Mouse (Mus musculus) embryonic stem cell, embryonic (primary cell): ENCODE results near the gene Dhodh.

Experiments used
- CTCF ChIA-PET, 4 experiments: fragments of 300-600 bp in 2 of 4; fragments of 350-600 bp in 2 of 4; sonication (Branson Sonifier 250); formaldehyde crosslinking; loops; one replicate each; lab custom pipeline; 2022; ENCODE audit warnings: inconsistent platforms in 2 of 4; lab: Charles Lee
- POLR2A ChIA-PET, 4 experiments: fragments of 300-600 bp in 2 of 4; fragments of 350-600 bp in 2 of 4; sonication (Branson Sonifier 250); formaldehyde crosslinking; loops; one replicate each; lab custom pipeline; 2022; ENCODE audit warnings: antibody characterized with exemption in 4 of 4, inconsistent platforms in 1 of 4; lab: Charles Lee

Gene Dhodh

DNA sequence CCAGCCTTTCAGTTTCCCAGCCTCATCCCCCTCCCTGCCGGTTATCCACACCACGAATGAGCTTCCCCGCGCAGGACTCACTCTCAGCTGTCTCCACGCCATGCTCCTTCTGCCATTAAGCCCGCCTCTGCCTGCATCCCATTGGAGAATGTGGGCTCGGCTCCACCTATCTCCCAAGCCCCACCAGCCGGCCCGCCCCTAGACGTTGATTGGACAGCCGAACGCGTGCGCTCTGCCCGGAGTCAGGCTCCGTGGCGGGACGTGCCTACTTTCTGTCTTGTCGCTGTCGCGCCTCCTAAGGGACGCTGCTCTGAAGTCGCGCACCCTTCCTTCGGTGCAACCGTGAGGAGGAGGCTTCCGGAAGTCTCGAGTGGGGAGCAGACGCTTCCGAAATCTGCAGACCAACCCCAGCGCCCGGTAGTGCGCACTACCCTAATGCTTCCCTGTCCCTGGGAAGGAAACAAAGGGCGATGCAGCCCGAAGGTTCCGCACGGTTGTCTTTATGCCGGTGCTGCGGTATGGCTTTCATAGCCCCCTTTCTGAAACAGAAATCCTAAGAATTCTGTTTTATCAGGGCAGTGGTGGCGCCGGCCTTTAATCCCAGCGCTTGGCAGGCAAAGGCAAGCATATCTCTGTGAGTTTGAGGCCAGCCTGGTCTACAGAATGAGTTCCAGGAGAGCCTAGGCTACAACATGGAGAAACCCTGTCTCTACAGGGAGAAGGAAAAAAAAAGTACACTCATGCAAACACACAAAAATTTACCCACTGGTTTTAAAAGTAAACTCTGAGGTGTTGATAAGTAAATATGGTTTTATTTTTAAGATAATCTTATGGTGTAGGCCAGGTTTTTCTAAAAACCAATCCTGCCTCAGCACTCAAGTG lies at the start of gene Dhodh:
TSS of gene Dhodh (minus strand) at position 403 of the 882 bp plus-strand sequence.
- ChIA-PET POLR2A (interaction anchor here (0.5 to 2.7 kb wide), 51 partner anchors 8 to 709 kb away, joined by 3 to 19 read pairs (median 4); partner anchors contain the start of genes Ap1g1 (in 3 of the 4), Zfp821 (in 2 of the 4) and Ist1 (in 1 of the 4)), CTCF (interaction anchor here in 3 of 4 experiments (0.6 to 1.8 kb wide), 7 partner anchors 12 to 1442 kb away, joined by 3 to 10 read pairs (median 4); no protein-coding TSS in a partner anchor)

DNA sequence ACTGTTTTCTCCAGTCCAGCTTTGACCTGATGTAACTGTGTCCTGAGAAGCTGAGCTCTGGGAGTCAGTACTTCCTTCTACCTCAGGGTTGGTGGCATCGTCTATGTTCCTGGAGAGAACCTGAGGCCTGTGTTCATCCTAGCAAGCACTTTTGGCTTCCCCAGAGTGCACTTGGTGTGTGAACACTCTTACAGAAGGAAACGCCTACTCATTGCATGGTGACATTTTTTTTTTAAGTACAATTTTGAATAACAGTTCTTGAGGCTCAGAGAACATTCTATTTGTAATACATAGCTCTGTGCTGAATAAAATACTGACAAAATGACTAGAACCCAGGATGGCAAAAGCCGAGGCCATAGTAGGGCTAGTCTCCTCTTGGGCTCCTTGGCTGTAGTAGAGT lies 48.4 kb upstream of the Dhodh start:
- POLR2A ChIA-PET, result interaction anchor here in 1 of 4 experiments (0.6 kb wide), 1 partner anchor 122 kb away, joined by 3 read pairs; no protein-coding TSS in a partner anchor
- CTCF ChIA-PET, result interaction anchor here in 1 of 4 experiments (0.5 kb wide), 1 partner anchor 307 kb away, joined by 4 read pairs; no protein-coding TSS in a partner anchor

GRCm38 (mm10) chr8:109650801-109651200 lies 42.3 kb upstream of the Dhodh start:
- CTCF ChIA-PET, result no interaction called here
- POLR2A ChIA-PET, result interaction anchor here in 2 of 4 experiments (0.7 to 1.4 kb wide), 6 partner anchors 25 to 905 kb away, joined by 3 to 6 read pairs (median 4); no protein-coding TSS in a partner anchor

DNA sequence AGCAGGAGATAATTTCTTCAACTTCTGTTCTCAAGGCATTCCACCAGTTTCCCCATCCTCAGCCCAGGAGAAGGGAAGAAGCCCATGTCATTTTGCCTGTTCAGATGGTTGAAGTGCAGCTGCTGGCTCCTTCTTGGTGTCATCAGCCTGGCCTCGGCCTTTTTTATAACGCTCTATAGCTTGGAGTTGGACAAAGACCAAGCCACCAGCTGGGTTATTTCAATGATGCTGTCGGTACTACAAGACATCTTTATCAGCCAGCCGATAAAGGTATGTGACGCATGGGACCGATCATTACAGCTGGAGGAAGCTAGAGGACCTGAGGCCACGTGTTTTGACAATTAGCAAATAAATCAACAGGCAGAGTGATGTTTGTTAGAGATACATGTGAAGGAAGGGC lies 40.0 kb upstream of the Dhodh start:
- ChIA-PET POLR2A (interaction anchor here in 1 of 4 experiments (1.6 kb wide), 1 partner anchor 15 kb away, joined by 4 read pairs; no protein-coding TSS in a partner anchor), CTCF (no interaction called here)

DNA sequence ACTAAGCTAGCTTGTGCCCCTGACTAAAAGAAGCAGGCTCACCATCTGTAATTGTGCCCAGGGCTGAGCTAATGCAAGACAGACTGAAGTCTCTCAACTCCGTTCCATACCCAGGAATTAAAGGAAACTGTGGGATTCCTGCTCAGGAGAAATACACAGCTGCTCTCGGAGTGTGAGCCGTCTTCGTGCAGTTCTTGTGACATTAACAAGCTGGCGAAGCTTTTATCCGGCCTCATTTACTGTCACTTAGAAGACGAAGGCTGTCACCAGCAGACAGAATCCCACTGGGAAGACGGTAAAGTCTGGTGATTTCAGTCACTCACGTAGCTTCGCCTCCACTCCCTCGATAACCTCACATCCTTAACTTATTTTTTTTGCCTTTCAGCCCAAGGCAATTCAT lies 38.9 kb upstream of the Dhodh start:
- ChIA-PET POLR2A (interaction anchor here in 2 of 4 experiments (0.6 to 1.6 kb wide), 3 partner anchors 14 to 1621 kb away, joined by 4 to 6 read pairs (median 4); no protein-coding TSS in a partner anchor), CTCF (interaction anchor here (0.6 to 1.5 kb wide), 7 partner anchors 12 to 1870 kb away, joined by 3 to 9 read pairs (median 5); no protein-coding TSS in a partner anchor)

DNA sequence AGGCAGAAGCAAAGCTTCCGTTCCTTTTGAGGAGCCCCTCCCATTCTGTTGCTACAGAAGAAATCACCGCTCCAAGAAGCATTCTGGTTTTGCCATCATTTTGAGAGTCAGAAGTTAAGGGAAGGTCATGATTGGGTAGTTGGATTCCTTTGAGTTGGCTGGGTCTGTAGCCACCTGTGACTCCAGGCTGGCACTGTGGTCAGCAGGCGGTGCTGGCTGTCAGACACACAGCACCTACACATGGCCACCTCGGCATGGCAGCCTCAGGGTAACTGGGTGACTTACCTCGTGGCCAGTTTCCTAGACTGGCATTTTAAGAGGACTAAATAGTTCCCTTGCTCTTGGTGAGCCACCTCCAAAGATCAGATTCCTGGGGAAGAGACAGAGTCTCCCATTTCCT lies 32.8 kb upstream of the Dhodh start:
- ChIA-PET POLR2A (interaction anchor here in 1 of 4 experiments (1.0 kb wide), 1 partner anchor 9 kb away, joined by 3 read pairs; no protein-coding TSS in a partner anchor), CTCF (no interaction called here)

- ChIA-PET CTCF (no interaction called here), POLR2A (interaction anchor here in 1 of 4 experiments (1.0 kb wide), 1 partner anchor 10 kb away, joined by 3 read pairs; no protein-coding TSS in a partner anchor)
These were observed 31.9 kb upstream of the Dhodh start for GRCm38 (mm10) chr8:109640410-109640809.

DNA sequence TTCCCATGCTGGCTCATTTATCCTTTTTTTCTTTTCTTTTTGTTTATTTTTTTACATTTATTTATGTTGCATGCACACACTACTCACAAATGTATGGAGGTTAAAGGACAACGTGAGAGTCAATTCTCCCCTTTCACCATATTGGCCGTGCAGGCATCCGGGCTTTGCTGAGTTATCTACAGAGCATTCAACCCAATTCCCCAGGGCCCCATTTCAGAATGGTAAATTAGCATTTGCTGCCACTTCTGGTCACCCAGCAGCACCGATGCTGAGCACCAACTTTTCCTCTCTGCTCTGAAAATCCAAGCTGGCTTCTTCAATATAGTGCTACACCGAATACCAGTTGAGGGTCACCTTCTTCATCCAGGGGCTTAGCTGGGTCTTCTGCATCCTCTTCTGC lies 30.4 kb upstream of the Dhodh start:
- ChIA-PET CTCF (interaction anchor here in 1 of 4 experiments (1.0 kb wide), 1 partner anchor 24 kb away, joined by 3 read pairs; no protein-coding TSS in a partner anchor), POLR2A (no interaction called here)

GRCm38 (mm10) chr8:109635146-109635545 lies 26.7 kb upstream of the Dhodh start:
- POLR2A ChIA-PET, result no interaction called here

GRCm38 (mm10) chr8:109632498-109632897 lies 24.0 kb upstream of the Dhodh start:
- POLR2A ChIA-PET, result no interaction called here
- CTCF ChIA-PET, result no interaction called here

More at GRCm38 (mm10) chr8:109635146-109635545, 26.7 kb upstream of the Dhodh start:
- CTCF ChIA-PET, result no interaction called here

GRCm38 (mm10) chr8:109628638-109629037 lies 20.2 kb upstream of the Dhodh start:
- ChIA-PET CTCF (interaction anchor here in 2 of 4 experiments (0.6 to 0.9 kb wide), 3 partner anchors 33 to 747 kb away, joined by 3 read pairs; no protein-coding TSS in a partner anchor), POLR2A (interaction anchor here in 2 of 4 experiments (0.6 to 0.7 kb wide), 2 partner anchors 245 to 405 kb away, joined by 3 to 5 read pairs; no protein-coding TSS in a partner anchor)

- CTCF ChIA-PET, result interaction anchor here in 2 of 4 experiments (0.6 to 1.0 kb wide), 3 partner anchors 16 to 37 kb away, joined by 3 read pairs; partner anchors contain the start of gene Hp (in 1 of the 2)
These were observed 7.1 kb upstream of the Dhodh start for GRCm38 (mm10) chr8:109615569-109615968.

DNA sequence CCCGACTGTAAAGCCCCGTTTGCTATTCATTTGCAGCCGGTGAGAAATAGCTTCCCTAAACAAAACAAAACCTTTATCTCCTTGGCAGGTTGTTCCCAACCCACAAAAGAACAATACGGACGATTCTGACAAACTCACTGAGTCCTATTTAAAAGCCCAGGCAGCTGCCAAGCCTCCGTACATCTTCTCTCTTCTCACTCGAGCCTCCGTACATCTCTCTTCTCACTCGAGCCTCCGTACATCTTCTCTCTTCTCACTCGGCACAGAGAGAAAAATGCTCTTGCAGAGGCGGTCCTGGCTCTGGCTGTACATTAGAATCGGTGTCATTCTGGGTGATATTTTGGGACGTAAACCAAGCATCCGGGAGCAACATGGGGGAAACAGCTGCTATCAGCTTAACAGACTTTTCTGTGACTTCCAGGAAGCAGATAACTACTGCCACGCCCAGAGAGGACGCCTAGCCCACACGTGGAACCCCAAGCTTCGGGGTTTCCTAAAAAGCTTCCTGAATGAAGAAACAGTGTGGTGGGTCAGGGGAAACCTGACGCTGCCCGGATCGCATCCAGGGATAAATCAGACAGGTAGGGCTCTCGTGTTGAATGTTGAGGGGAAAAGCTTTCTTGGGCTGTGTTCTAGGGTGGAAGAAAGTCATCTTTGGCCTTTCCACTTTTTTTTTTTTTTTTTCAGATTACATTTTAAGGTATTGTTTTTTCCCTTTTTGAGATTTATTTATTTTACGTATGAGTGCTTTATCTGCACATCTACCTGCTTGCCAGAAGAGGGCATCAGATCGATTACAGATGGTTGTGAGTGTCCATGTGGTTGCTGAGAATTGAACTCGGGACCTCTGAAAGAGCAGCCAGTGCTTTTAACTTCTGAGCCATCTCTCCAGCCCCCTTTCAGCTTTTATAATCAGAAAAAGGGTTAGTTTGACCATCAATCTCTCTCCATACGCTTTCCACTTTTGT lies 6.1 kb upstream of the Dhodh start, which contains the start of gene Pkd1l3:
TSS of gene Pkd1l3 (plus strand) at position 275 of the 968 bp plus-strand sequence.
- CTCF ChIA-PET, result interaction anchor here (0.5 to 1.0 kb wide), 12 partner anchors 9 to 1414 kb away, joined by 3 to 5 read pairs (median 3); no protein-coding TSS in a partner anchor

More at GRCm38 (mm10) chr8:109615569-109615968, 7.1 kb upstream of the Dhodh start:
- POLR2A ChIA-PET, result interaction anchor here in 1 of 4 experiments (0.7 to 2.0 kb wide), 3 partner anchors 10 to 143 kb away, joined by 3 to 5 read pairs (median 3); no protein-coding TSS in a partner anchor

DNA sequence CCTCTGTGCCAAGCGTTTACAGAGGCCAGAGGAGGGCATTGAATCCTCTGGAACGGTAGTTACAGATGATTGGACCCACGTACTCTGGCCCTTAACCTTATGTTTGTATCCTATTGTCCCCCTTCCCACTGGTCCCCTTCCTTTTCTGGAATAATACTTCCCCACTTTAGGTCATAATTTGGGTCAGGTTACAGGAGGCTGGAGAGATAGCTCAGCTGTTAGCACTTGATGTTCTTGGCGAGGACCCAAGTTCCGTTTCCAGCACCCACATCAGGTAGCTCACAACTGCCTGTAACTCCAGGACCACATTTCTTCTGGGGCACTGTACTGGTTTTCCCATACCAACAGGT lies 655 bp upstream of the Dhodh start:
- ChIA-PET POLR2A (interaction anchor here in 3 of 4 experiments (0.5 to 1.3 kb wide), 7 partner anchors 36 to 170 kb away, joined by 3 to 6 read pairs (median 3); partner anchors contain the start of gene Ap1g1 (in 1 of the 3)), CTCF (interaction anchor here in 1 of 4 experiments (1.2 kb wide), 1 partner anchor 13 kb away, joined by 4 read pairs; no protein-coding TSS in a partner anchor)

More for the DNA sequence above, 6.1 kb upstream of the Dhodh start, which contains the start of gene Pkd1l3:
- POLR2A ChIA-PET, result interaction anchor here in 3 of 4 experiments (0.6 to 2.0 kb wide), 6 partner anchors 9 to 1472 kb away, joined by 3 to 5 read pairs (median 3); partner anchors contain the start of gene Zfp821 (in 1 of the 3)

GRCm38 (mm10) chr8:109607650-109608049 lies 823 bp downstream of the Dhodh start:
- ChIA-PET POLR2A (interaction anchor here (0.6 to 2.7 kb wide), 46 partner anchors 8 to 350 kb away, joined by 3 to 19 read pairs (median 4); partner anchors contain the start of genes Ap1g1 (in 3 of the 4), Zfp821 (in 2 of the 4) and Ist1 (in 1 of the 4)), CTCF (interaction anchor here in 3 of 4 experiments (0.6 to 1.8 kb wide), 7 partner anchors 10 to 1441 kb away, joined by 3 to 10 read pairs (median 4); no protein-coding TSS in a partner anchor)

DNA sequence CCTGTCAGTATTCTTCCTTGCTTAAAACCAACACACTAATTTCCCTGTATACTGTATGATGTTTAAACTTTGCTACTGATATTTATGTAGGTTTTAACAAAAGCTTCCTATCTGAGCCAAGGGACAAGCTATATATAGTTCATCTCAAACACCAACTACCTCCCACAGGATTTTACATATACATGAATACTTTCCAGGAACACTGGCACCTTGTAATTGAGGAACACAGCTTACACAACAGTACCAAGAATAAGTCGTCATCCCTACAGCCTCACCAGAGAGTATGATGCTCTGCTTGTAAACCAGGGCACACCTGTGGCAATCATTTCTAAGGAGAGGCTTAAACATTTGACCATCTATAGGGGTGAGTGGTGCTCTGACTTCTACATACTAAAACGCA lies 1.7 kb downstream of the Dhodh start:
- POLR2A ChIA-PET, result interaction anchor here in 3 of 4 experiments (1.4 to 2.7 kb wide), 10 partner anchors 8 to 172 kb away, joined by 3 to 12 read pairs (median 6); partner anchors contain the start of genes Zfp821 (in 2 of the 3) and Pkd1l3 (in 1 of the 3)
- CTCF ChIA-PET, result interaction anchor here (1.0 to 1.8 kb wide), 5 partner anchors 11 to 13 kb away, joined by 3 to 10 read pairs (median 4); no protein-coding TSS in a partner anchor
